Mouse (Mus musculus) stomach, embryonic 16.5 days (tissue): ENCODE measurements around the gene 4921507P07Rik. TPM values are rescaled to one million over a fixed set of nuclear protein-coding genes. Genes with fewer than 3 reads are reported as not detected.
A peak's percentile ranks its signal among the peaks of the same experiment; 100 is the strongest.

ENCODE experiments used
- ATAC-seq: fragments of 200-750 bp; cut with Nextera tagmentation; 2 replicates; pipeline ENCODE4 v1.8.0; 2017; ENCODE audit warnings: moderate number of reproducible peaks, moderate TSS enrichment; ENCODE audit not compliant: insufficient read depth, low FRiP score
- H3K27ac ChIP-seq: fragments of 300-500 bp; sonication (generic); 2 replicates; pipeline ENCODE4 v1.5.1; 2014; ENCODE audit warnings: low read length
- H3K27me3 ChIP-seq: fragments of 300-500 bp; sonication (generic); 2 replicates; pipeline ENCODE4 v1.6.1; 2014; ENCODE audit warnings: low read length, control low read depth, mixed read lengths; ENCODE audit not compliant: control insufficient read depth, insufficient read depth
- H3K36me3 ChIP-seq: fragments of 300-500 bp; sonication (generic); 2 replicates; pipeline ENCODE4 v1.6.1; 2014; ENCODE audit warnings: low read length; ENCODE audit not compliant: control insufficient read depth, insufficient read depth
- H3K4me1 ChIP-seq: fragments of 300-500 bp; sonication (generic); 2 replicates; pipeline ENCODE4 v1.6.1; 2014; ENCODE audit warnings: low read length, control low read depth, mixed read lengths; ENCODE audit not compliant: control insufficient read depth, insufficient read depth
- H3K4me2 ChIP-seq: fragments of 300-500 bp; sonication (generic); 2 replicates; pipeline ENCODE4 v1.6.1; 2014; ENCODE audit warnings: low read depth, low read length, mixed read lengths
- H3K4me3 ChIP-seq: fragments of 300-500 bp; sonication (generic); replicated peaks from 2 replicates; pipeline ENCODE4 v1.5.1; 2014; ENCODE audit warnings: mild to moderate bottlenecking, low read length
- H3K9ac ChIP-seq: fragments of 300-500 bp; sonication (generic); 2 replicates; pipeline ENCODE4 v1.6.1; 2014; ENCODE audit warnings: low read length
- H3K9me3 ChIP-seq: fragments of 300-500 bp; sonication (generic); replicated peaks from 2 replicates; pipeline ENCODE4 v1.6.1; 2016; ENCODE audit warnings: low read length, control low read depth; ENCODE audit not compliant: control insufficient read depth
- WGBS: fragments of 180-500 bp; shearing (Covaris S2); extraction: QIAGEN DNeasy Blood & Tissue Kit; methylation state at CpG from one replicate; pipeline ENCODE4 v1.1.7; 2014; 5-methylcytosine and 5-hydroxymethylcytosine counted together
- polyA plus RNA-seq: library from polyadenylated mRNA; unstranded; fragments of >200 nt; fragmentation: Nextera tagmentation; extraction: Ambion mirVana; gene quantifications from 2 replicates; pipeline ENCODE4 v1.2.1, GENCODE M21; 2015

The 4921507P07Rik gene
- polyA plus RNA-seq, 1 experiment from 2014 or later: 0.92 TPM

GRCm38 (mm10) chr6:50594372-50594771 is 2.1 kb downstream of the 4921507P07Rik start:
- 87% methylated on average over 2 of the region's 2 CpGs for WGBS
- 0 out of 2 replicates have a peak, but pooled peaks cover 5% of the 10 kb centered on the region for H3K9me3 ChIP-seq
- H3K36me3 ChIP-seq: no peaks in the 10 kb centered on the region
- no peaks in the 10 kb centered on the region for H3K27me3 ChIP-seq
- no peak for ATAC-seq
- no peak overlapping the region for H3K9ac ChIP-seq
- H3K4me2 ChIP-seq: no peak overlapping the region
- H3K4me3 ChIP-seq: no peak overlapping the region
- 0 out of 2 replicates have a peak, but pooled peaks cover 3% of the 10 kb centered on the region for H3K4me1 ChIP-seq
- H3K27ac ChIP-seq: no peak overlapping the region

GRCm38 (mm10) chr6:50593334-50593845 is 3.0 kb downstream of the 4921507P07Rik start:
- H3K36me3 ChIP-seq: no peaks in the 10 kb centered on the region
- 74% methylated on average over 10 of the region's 10 CpGs for WGBS

GRCm38 (mm10) chr6:50590234-50590633 is 6.2 kb downstream of the 4921507P07Rik start:
- 0 out of 2 replicates have a peak, but pooled peaks cover 5% of the 10 kb centered on the region for H3K9me3 ChIP-seq
- no peak overlapping the region for H3K4me2 ChIP-seq
- no peak for ATAC-seq
- H3K9ac ChIP-seq: no peak overlapping the region
- H3K27me3 ChIP-seq: no peaks in the 10 kb centered on the region
- H3K4me1 ChIP-seq: peaks cover 4% of the 10 kb centered on the region
- no peak overlapping the region for H3K4me3 ChIP-seq
- no peaks in the 10 kb centered on the region for H3K36me3 ChIP-seq
- no peak overlapping the region for H3K27ac ChIP-seq
- WGBS: 73% methylated on average over 3 of the region's 3 CpGs

More at GRCm38 (mm10) chr6:50593334-50593845, 3.0 kb downstream of the 4921507P07Rik start:
- Histone ChIP-seq H3K9me3 (0 out of 2 replicates have a peak, but pooled peaks cover 5% of the 10 kb centered on the region), H3K4me1 (0 out of 2 replicates have a peak, but pooled peaks cover 1% of the 10 kb centered on the region), H3K4me2 (no peak overlapping the region), H3K27me3 (no peaks in the 10 kb centered on the region), H3K27ac (no peak overlapping the region), H3K4me3 (no peak overlapping the region), H3K9ac (no peak overlapping the region)
- ATAC-seq: no peak

GRCm38 (mm10) chr6:50588251-50588650 is 8.2 kb downstream of the 4921507P07Rik start:
- Histone ChIP-seq H3K9ac (no peak overlapping the region), H3K27me3 (no peaks in the 10 kb centered on the region), H3K9me3 (no peaks in the 10 kb centered on the region), H3K27ac (no peak overlapping the region), H3K4me1 (peaks cover 6% of the 10 kb centered on the region), H3K36me3 (no peaks in the 10 kb centered on the region), H3K4me2 (no peak overlapping the region), H3K4me3 (no peak overlapping the region)
- WGBS: 96% methylated on average over 1 of the region's 1 CpGs
- no peak for ATAC-seq

GRCm38 (mm10) chr6:50587412-50587811 is 9.0 kb downstream of the 4921507P07Rik start:
- H3K27ac ChIP-seq: no peak overlapping the region
- WGBS: 78% methylated on average over 2 of the region's 2 CpGs
- no peak for ATAC-seq

GRCm38 (mm10) chr6:50586316-50586715 is 10.1 kb downstream of the 4921507P07Rik start:
- H3K27ac ChIP-seq: no peak overlapping the region
- no peak overlapping the region for H3K4me3 ChIP-seq
- H3K4me2 ChIP-seq: no peak overlapping the region
- no peak for ATAC-seq
- H3K9ac ChIP-seq: no peak overlapping the region
- H3K36me3 ChIP-seq: no peaks in the 10 kb centered on the region
- H3K4me1 ChIP-seq: peaks cover 6% of the 10 kb centered on the region
- WGBS: 53% methylated on average over 5 of the region's 5 CpGs
- no peaks in the 10 kb centered on the region for H3K9me3 ChIP-seq
- H3K27me3 ChIP-seq: no peaks in the 10 kb centered on the region

More at GRCm38 (mm10) chr6:50587412-50587811, 9.0 kb downstream of the 4921507P07Rik start:
- no peak overlapping the region for H3K4me2 ChIP-seq
- no peak overlapping the region for H3K9ac ChIP-seq
- no peak overlapping the region for H3K4me3 ChIP-seq
- no peaks in the 10 kb centered on the region for H3K36me3 ChIP-seq
- peaks cover 6% of the 10 kb centered on the region for H3K4me1 ChIP-seq
- no peaks in the 10 kb centered on the region for H3K27me3 ChIP-seq
- no peaks in the 10 kb centered on the region for H3K9me3 ChIP-seq

- no peak for ATAC-seq
- Histone ChIP-seq H3K4me3 (no peak overlapping the region), H3K9ac (no peak overlapping the region), H3K9me3 (no peaks in the 10 kb centered on the region), H3K4me2 (no peak overlapping the region), H3K27ac (no peak overlapping the region), H3K36me3 (no peaks in the 10 kb centered on the region), H3K27me3 (no peaks in the 10 kb centered on the region), H3K4me1 (peaks cover 6% of the 10 kb centered on the region)
- WGBS: 61% methylated on average over 7 of the region's 7 CpGs
Observed at GRCm38 (mm10) chr6:50585733-50586132, 10.7 kb downstream of the 4921507P07Rik start.

- Histone ChIP-seq H3K27ac (no peak overlapping the region), H3K36me3 (no peaks in the 10 kb centered on the region), H3K9me3 (no peaks in the 10 kb centered on the region), H3K27me3 (no peaks in the 10 kb centered on the region), H3K4me2 (no peak overlapping the region), H3K4me1 (peaks cover 4% of the 10 kb centered on the region), H3K4me3 (no peak overlapping the region), H3K9ac (no peak overlapping the region)
- WGBS: 83% methylated on average over 1 of the region's 1 CpGs
- ATAC-seq: no peak
Observed at GRCm38 (mm10) chr6:50571661-50572060, 24.8 kb downstream of the 4921507P07Rik start.

GRCm38 (mm10) chr6:50566997-50567255 is 29.5 kb downstream of the 4921507P07Rik start:
- peak overlapping the region; percentile 72 for H3K4me2 ChIP-seq
- H3K4me3 ChIP-seq: peak overlapping the region; percentile 77
- no peaks in the 10 kb centered on the region for H3K27me3 ChIP-seq
- H3K9me3 ChIP-seq: no peaks in the 10 kb centered on the region
- peak overlapping the region; percentile 75 for H3K9ac ChIP-seq
- 17% methylated on average over 6 of the region's 6 CpGs for WGBS
- 0 out of 2 replicates have a peak, but pooled peaks cover 4% of the 10 kb centered on the region for H3K36me3 ChIP-seq
- peak overlapping the region; percentile 60 for H3K27ac ChIP-seq
- peaks cover 10% of the 10 kb centered on the region for H3K4me1 ChIP-seq
- no peak for ATAC-seq
